Mouse (Mus musculus) urinary bladder, postnatal 0 days (tissue): ENCODE measurements around the gene Adam10. TPM values are rescaled to one million over a fixed set of nuclear protein-coding genes. Genes with fewer than 3 reads are reported as not detected.

Experiments used
- microRNA-seq: library from miRNA; unstranded; fragments of <30 nt; microRNA quantifications from one replicate; pipeline ENCODE4, GENCODE M21; 2016
- polyA plus RNA-seq: library from polyadenylated mRNA; unstranded; fragments of >200 nt; fragmentation: Nextera tagmentation; extraction: Ambion mirVana; gene quantifications from 2 replicates; pipeline ENCODE4 v1.2.1, GENCODE M21; 2015

The Adam10 gene
- 49.3 and 50.8 TPM in 2 replicates for polyA plus RNA-seq

GRCm38 (mm10) chr9:70678682-70679131 lies at the start of gene Adam10:
Gene Adam10, plus strand, starts transcription at chr9:70678997.

DNA sequence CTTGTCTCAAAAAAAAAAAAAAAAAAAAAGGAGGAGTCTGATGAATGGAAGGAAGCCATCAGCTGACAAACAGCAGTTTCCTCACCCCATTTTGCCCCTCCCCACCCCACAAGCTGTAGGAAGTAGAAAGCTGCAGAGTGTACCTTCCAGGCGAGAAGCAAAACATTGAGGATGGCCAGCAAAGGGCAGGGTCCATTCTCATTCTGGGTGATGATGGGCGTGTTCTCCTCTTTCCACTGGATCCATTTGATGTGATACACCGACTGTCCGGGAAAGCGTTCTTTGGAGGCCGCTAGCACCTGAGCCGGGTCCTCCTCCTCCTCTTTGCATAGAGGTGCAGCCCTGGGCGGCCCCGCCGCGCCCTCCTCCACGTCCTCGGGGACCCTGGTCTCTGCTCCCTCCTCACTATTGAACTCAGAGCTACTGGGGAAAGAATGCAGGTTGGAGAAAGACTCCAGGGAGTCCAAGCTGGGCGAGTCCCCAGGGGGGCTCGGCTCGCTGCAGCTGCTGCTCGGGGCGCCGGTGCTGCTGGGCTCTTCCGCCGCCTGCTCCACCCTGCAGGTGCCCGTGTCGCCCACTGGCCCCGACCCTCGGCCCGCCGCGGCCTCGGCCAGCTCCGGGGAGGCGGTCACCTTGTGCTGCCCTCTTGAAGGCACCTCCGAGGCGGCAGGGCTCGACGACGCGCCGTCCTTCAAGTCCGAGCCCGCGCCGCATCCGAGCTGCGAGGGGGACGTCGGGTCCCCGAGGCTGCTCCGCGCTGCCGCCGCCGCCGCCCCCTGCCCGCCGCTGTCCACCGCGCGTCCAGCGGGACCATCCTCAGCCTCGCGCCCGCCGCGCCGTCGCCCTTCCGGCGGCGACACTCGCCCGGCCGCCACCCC lies 22.4 kb upstream of the Adam10 start, which contains the start of gene Gm10642:
Gene Gm10642 (plus strand): TSS at position 122 of the 878 bp plus-strand sequence.

DNA sequence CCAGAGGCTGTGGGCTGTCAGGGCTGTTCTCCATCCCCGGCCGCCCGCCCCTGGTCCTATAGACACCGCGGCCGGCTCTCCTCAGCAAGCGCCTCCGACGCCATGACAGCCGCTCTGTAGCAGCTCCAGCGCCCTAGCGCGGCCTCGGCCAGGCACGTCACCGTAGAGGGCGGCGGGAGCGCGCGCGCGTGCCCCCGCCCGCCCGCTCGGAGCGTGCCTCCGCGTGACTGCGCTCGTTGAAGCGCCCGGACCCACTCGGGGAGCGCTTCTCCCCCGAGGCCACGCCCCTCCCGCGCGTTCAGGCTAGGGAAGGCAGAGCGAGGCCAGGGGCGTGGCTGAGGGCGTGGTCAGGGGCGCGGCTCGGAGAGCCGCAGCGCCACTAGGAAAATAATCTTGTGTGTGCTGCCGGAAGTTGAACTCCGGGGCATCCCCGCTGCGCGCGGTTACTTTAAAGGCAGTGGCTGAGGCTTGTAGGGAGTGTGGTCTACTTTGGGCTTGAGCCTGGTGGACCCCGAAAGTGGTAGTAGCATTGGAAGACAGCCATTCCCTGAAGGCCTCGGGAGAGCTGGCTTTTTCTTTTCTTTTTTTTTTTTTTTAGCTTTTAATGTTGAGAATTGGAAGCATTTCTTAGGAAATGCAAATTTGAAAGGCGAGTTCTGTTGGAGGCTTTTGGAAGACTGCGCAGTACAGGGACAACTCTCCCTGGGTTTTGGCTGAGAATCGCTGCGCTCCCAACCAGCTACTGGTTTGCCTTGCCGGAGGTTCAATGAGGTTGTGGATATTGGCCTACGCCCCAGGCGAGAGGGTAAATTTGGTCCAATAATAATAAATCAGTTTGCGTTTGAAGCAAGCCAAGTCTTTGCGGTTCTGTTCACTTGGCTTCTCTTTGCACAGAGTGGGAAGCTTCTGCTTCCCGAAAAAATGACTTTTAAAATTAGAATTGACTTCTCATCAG lies 21.5 kb upstream of the Adam10 start, which contains the start of gene Mindy2:
Gene Mindy2 (minus strand): TSS at position 162 of the 955 bp plus-strand sequence.

Small RNAs within 50 kb of the gene (microRNA-seq; reads per million reads assigned to microRNA genes)
- gene Gm25149 = not detected

Other genes starting within 250 kb of the Adam10 start
- gene Rnf111, start 175.3 kb upstream of the Adam10 start, polyA plus RNA-seq = 13.6 and 14.3 TPM in 2 replicates
- gene Sltm, start 136.2 kb upstream of the Adam10 start, polyA plus RNA-seq = 22.3 and 24.3 TPM in 2 replicates
- 1.3 and 1.7 TPM in 2 replicates for gene Gm10642, start 22.7 kb upstream of the Adam10 start, polyA plus RNA-seq
- gene Mindy2, start 21.8 kb upstream of the Adam10 start, polyA plus RNA-seq = 10.8 and 11.0 TPM in 2 replicates